Mouse (Mus musculus): ENCODE data around the gene Ttc33. TPM values are rescaled to one million over a fixed set of nuclear protein-coding genes. Genes with fewer than 3 reads are reported as not detected.

The Ttc33 gene
- polyA plus RNA-seq, 1 experiment from 2014 or later: 26.7 TPM

- DNase-seq (ENCODE audit: low spot score) (no peak), ATAC-seq (ENCODE audit: low FRiP score, low TSS enrichment) (no peak)
- Histone ChIP-seq H3K9me3 (ENCODE audit: control insufficient read depth, low read length) (no peaks in the 10 kb centered on the region), H3K4me3 (ENCODE audit: low read depth, low read length) (no peak overlapping the region), H3K27me3 (ENCODE audit: control insufficient read depth, insufficient read depth, low read length) (no peaks in the 10 kb centered on the region), H3K36me3 (ENCODE audit: control insufficient read depth, insufficient read depth, low read length) (no peaks in the 10 kb centered on the region), H3K4me2 (replicated peaks; ENCODE audit: low read depth) (peak overlapping the region; percentile 1), H3K9ac (ENCODE audit: low read length) (no peak overlapping the region), H3K4me1 (replicated peaks; ENCODE audit: control insufficient read depth, insufficient read depth) (peaks cover 8% of the 10 kb centered on the region; the same call in 1 of the 2 replicates), H3K27ac (replicated peaks) (no peak overlapping the region)
- WGBS: 51% methylated on average over 4 of the region's 4 CpGs
- no peak for TF ChIP-seq EP300 (optimal IDR thresholded peaks at IDR 0.05)
- TF ChIP-seq CTCF (IDR thresholded peaks at IDR 0.05; ENCODE audit: low read depth): no peak
Measured at GRCm38 (mm10) chr15:5239361-5239760, 54.0 kb downstream of the Ttc33 start.

GRCm38 (mm10) chr15:5239901-5240300, 54.6 kb downstream of the Ttc33 start:
- no peak for DNase-seq (ENCODE audit: low spot score)
- Histone ChIP-seq H3K36me3 (ENCODE audit: control insufficient read depth, insufficient read depth, low read length) (no peaks in the 10 kb centered on the region), H3K27me3 (ENCODE audit: control insufficient read depth, insufficient read depth, low read length) (no peaks in the 10 kb centered on the region), H3K9ac (ENCODE audit: low read length) (no peak overlapping the region), H3K9me3 (ENCODE audit: control insufficient read depth, low read length) (no peaks in the 10 kb centered on the region), H3K27ac (replicated peaks) (no peak overlapping the region), H3K4me1 (replicated peaks; ENCODE audit: control insufficient read depth, insufficient read depth) (peaks cover 12% of the 10 kb centered on the region; the same call in 1 of the 2 replicates), H3K4me2 (replicated peaks; ENCODE audit: low read depth) (peak overlapping the region; percentile 9), H3K4me3 (ENCODE audit: low read depth, low read length) (no peak overlapping the region)
- ATAC-seq (ENCODE audit: low FRiP score, low TSS enrichment): no peak
- TF ChIP-seq EP300 (optimal IDR thresholded peaks at IDR 0.05): no peak
- no peak for TF ChIP-seq CTCF (IDR thresholded peaks at IDR 0.05; ENCODE audit: low read depth)
- WGBS: 45% methylated on average over 6 of the region's 6 CpGs

GRCm38 (mm10) chr15:5240360-5240759, 55.0 kb downstream of the Ttc33 start:
- ATAC-seq (ENCODE audit: low FRiP score, low TSS enrichment) (no peak), DNase-seq (ENCODE audit: low spot score) (no peak)
- no peaks in the 10 kb centered on the region for H3K9me3 ChIP-seq (ENCODE audit: control insufficient read depth, low read length)
- no peak overlapping the region for H3K27ac ChIP-seq (replicated peaks)
- H3K4me1 ChIP-seq (replicated peaks; ENCODE audit: control insufficient read depth, insufficient read depth): peaks cover 12% of the 10 kb centered on the region; the same call in 1 of the 2 replicates
- H3K4me2 ChIP-seq (replicated peaks; ENCODE audit: low read depth): peak overlapping the region; percentile 9
- H3K4me3 ChIP-seq (ENCODE audit: low read depth, low read length): peak overlapping the region; percentile 62; the same call in 1 of the 2 replicates
- no peaks in the 10 kb centered on the region for H3K27me3 ChIP-seq (ENCODE audit: control insufficient read depth, insufficient read depth, low read length)
- no peak overlapping the region for H3K9ac ChIP-seq (ENCODE audit: low read length)
- no peaks in the 10 kb centered on the region for H3K36me3 ChIP-seq (ENCODE audit: control insufficient read depth, insufficient read depth, low read length)
- TF ChIP-seq CTCF (IDR thresholded peaks at IDR 0.05; ENCODE audit: low read depth) (no peak), EP300 (optimal IDR thresholded peaks at IDR 0.05) (no peak)
- WGBS: 72% methylated on average over 6 of the region's 6 CpGs

- Histone ChIP-seq H3K27ac (replicated peaks) (peak overlapping the region; percentile 49; the same call in 1 of the 2 replicates), H3K4me1 (replicated peaks; ENCODE audit: control insufficient read depth, insufficient read depth) (peaks cover 12% of the 10 kb centered on the region; the same call in 1 of the 2 replicates), H3K4me3 (ENCODE audit: low read depth, low read length) (peak overlapping the region; percentile 62), H3K9me3 (ENCODE audit: control insufficient read depth, low read length) (no peaks in the 10 kb centered on the region), H3K27me3 (ENCODE audit: control insufficient read depth, insufficient read depth, low read length) (no peaks in the 10 kb centered on the region), H3K36me3 (ENCODE audit: control insufficient read depth, insufficient read depth, low read length) (no peaks in the 10 kb centered on the region), H3K9ac (ENCODE audit: low read length) (peak overlapping the region; percentile 63), H3K4me2 (replicated peaks; ENCODE audit: low read depth) (peak overlapping the region; percentile 98)
- no peak for ATAC-seq (ENCODE audit: low FRiP score, low TSS enrichment)
- peak; percentile 50 for DNase-seq (ENCODE audit: low spot score)
- 44% methylated on average over 12 of the region's 12 CpGs for WGBS
- no peak for TF ChIP-seq EP300 (optimal IDR thresholded peaks at IDR 0.05)
- TF ChIP-seq CTCF (IDR thresholded peaks at IDR 0.05; ENCODE audit: low read depth): peak; percentile 60
Measured at GRCm38 (mm10) chr15:5241304-5242201, 56.2 kb downstream of the Ttc33 start.

- TF ChIP-seq CTCF (IDR thresholded peaks at IDR 0.05; ENCODE audit: low read depth): no peak
- no peak for TF ChIP-seq EP300 (optimal IDR thresholded peaks at IDR 0.05)
- DNase-seq (ENCODE audit: low spot score) (peak; percentile 36), ATAC-seq (ENCODE audit: low FRiP score, low TSS enrichment) (peak; percentile 36; the same call in 1 of the 2 replicates)
- Histone ChIP-seq H3K27me3 (ENCODE audit: control insufficient read depth, insufficient read depth, low read length) (no peaks in the 10 kb centered on the region), H3K4me2 (replicated peaks; ENCODE audit: low read depth) (peak overlapping the region; percentile 98), H3K4me1 (replicated peaks; ENCODE audit: control insufficient read depth, insufficient read depth) (peaks cover 12% of the 10 kb centered on the region; the same call in 1 of the 2 replicates), H3K9ac (ENCODE audit: low read length) (peak overlapping the region; percentile 63), H3K27ac (replicated peaks) (peak overlapping the region; percentile 49; the same call in 1 of the 2 replicates), H3K4me3 (ENCODE audit: low read depth, low read length) (peak overlapping the region; percentile 62), H3K36me3 (ENCODE audit: control insufficient read depth, insufficient read depth, low read length) (no peaks in the 10 kb centered on the region), H3K9me3 (ENCODE audit: control insufficient read depth, low read length) (no peaks in the 10 kb centered on the region)
- 4% methylated on average over 59 of the region's 61 CpGs for WGBS
Measured at GRCm38 (mm10) chr15:5242241-5243035, 57.1 kb downstream of the Ttc33 start.
